Mouse (Mus musculus): ENCODE measurements around the gene Pip4p1. TPM values are rescaled to one million over a fixed set of nuclear protein-coding genes. Genes with fewer than 3 reads are reported as not detected.

The Pip4p1 gene
- polyA plus RNA-seq, 1 experiment from 2014 or later, result 24.9 TPM

DNA sequence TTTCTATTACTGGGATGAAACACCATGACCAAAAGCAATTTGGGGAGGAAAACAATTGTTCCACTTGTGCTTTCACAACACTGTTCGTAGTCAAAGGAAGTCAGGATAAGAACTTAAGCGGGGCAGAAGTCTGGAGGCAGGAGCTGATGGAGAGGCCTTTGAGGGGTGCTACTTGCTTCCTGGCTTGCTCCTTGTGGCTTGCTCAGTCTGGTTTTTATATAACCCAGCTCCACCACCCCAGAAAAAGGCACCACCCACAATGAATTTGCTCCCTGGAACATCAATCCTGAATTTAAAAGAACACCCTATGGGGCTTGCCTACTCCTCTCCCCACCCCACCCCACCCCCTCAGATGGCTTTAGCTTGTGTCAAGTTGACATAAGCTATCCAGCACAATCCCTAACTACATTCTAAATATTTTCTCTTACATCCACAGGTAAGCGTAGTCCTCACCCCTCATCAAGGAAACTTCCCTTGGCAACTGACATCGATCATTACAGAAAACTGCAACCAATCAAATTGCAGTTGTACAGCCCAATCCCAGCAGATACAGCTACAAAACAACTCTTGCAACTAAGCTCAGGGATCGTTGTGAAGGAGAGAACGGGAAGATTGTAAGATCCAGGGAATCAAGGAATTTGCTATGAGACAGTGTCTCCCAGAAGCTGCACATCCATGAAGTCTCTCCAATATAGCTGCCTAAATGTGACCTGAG, 54.3 kb downstream of the Pip4p1 start:
- Histone ChIP-seq H3K27ac (ENCODE audit: low read length) (no peak overlapping the region), H3K4me1 (ENCODE audit: control insufficient read depth, low read depth, low read length) (no peaks in the 10 kb centered on the region), H3K9me3 (replicated peaks; ENCODE audit: control insufficient read depth, low read length) (no peaks in the 10 kb centered on the region), H3K4me2 (ENCODE audit: low read depth, low read length) (no peak overlapping the region), H3K27me3 (ENCODE audit: control insufficient read depth, insufficient read depth, low read depth, low read length) (no peaks in the 10 kb centered on the region), H3K4me3 (ENCODE audit: low read depth, low read length) (no peak overlapping the region), H3K9ac (ENCODE audit: low read depth, low read length) (no peak overlapping the region), H3K36me3 (ENCODE audit: control insufficient read depth, insufficient read depth) (no peaks in the 10 kb centered on the region)
- 64% methylated on average over 6 of the region's 6 CpGs for WGBS (ENCODE audit: insufficient replicate concordance)
- ATAC-seq (ENCODE audit: low read depth), result no peak

Other genes starting within 250 kb of the Pip4p1 start
- gene Olfr747, start 237.7 kb downstream of the Pip4p1 start, polyA plus RNA-seq (2015; fragmentation: Nextera tagmentation; extraction: Ambion mirVana), result not detected in 2 replicates
- not detected in 2 replicates for gene Olfr748, start 223.5 kb downstream of the Pip4p1 start, polyA plus RNA-seq (2015; fragmentation: Nextera tagmentation; extraction: Ambion mirVana)
- not detected in 2 replicates for gene Olfr749, start 185.8 kb downstream of the Pip4p1 start, polyA plus RNA-seq (2015; fragmentation: Nextera tagmentation; extraction: Ambion mirVana)
- gene Ttc5, start 145.3 kb downstream of the Pip4p1 start, polyA plus RNA-seq (2015; fragmentation: Nextera tagmentation; extraction: Ambion mirVana), result 14.6 TPM in 2 replicates
- not detected in 2 replicates for gene Ccnb1ip1, start 123.1 kb downstream of the Pip4p1 start, polyA plus RNA-seq (2015; fragmentation: Nextera tagmentation; extraction: Ambion mirVana)
- 28.9 and 31.0 TPM in 2 replicates for gene Parp2, start 123.0 kb downstream of the Pip4p1 start, polyA plus RNA-seq (2015; fragmentation: Nextera tagmentation; extraction: Ambion mirVana)
- 3.2 and 3.7 TPM in 2 replicates for gene Tep1, start 60.3 kb downstream of the Pip4p1 start, polyA plus RNA-seq (2015; fragmentation: Nextera tagmentation; extraction: Ambion mirVana)
- gene Klhl33, start 33.3 kb downstream of the Pip4p1 start, polyA plus RNA-seq (2015; fragmentation: Nextera tagmentation; extraction: Ambion mirVana), result 0.08 and 0.11 TPM in 2 replicates
- gene Osgep, start 6.0 kb downstream of the Pip4p1 start, polyA plus RNA-seq (2015; fragmentation: Nextera tagmentation; extraction: Ambion mirVana), result 53.3 and 54.4 TPM in 2 replicates
- 61.8 and 61.9 TPM in 2 replicates for gene Apex1, start 5.9 kb downstream of the Pip4p1 start, polyA plus RNA-seq (2015; fragmentation: Nextera tagmentation; extraction: Ambion mirVana)
- 75.2 and 83.1 TPM in 2 replicates for gene Pnp, start 226 bp upstream of the Pip4p1 start, polyA plus RNA-seq (2015; fragmentation: Nextera tagmentation; extraction: Ambion mirVana)
- not detected in 2 replicates for gene Gm49342, start 13.7 kb upstream of the Pip4p1 start, polyA plus RNA-seq (2015; fragmentation: Nextera tagmentation; extraction: Ambion mirVana)
- gene Pnp2, start 25.1 kb upstream of the Pip4p1 start, polyA plus RNA-seq (2015; fragmentation: Nextera tagmentation; extraction: Ambion mirVana), result 10.6 and 11.0 TPM in 2 replicates
- gene Rnase10, start 76.9 kb upstream of the Pip4p1 start, polyA plus RNA-seq (2015; fragmentation: Nextera tagmentation; extraction: Ambion mirVana), result 0.09 TPM in 1 of 2 replicates, not detected in the other
- not detected in 2 replicates for gene Rnase9, start 111.0 kb upstream of the Pip4p1 start, polyA plus RNA-seq (2015; fragmentation: Nextera tagmentation; extraction: Ambion mirVana)
- gene Rnase11, start 119.3 kb upstream of the Pip4p1 start, polyA plus RNA-seq (2015; fragmentation: Nextera tagmentation; extraction: Ambion mirVana), result not detected in 2 replicates
- 1.7 and 2.0 TPM in 2 replicates for gene Rnase12, start 126.8 kb upstream of the Pip4p1 start, polyA plus RNA-seq (2015; fragmentation: Nextera tagmentation; extraction: Ambion mirVana)
- not detected in 2 replicates for gene Olfr750, start 143.6 kb upstream of the Pip4p1 start, polyA plus RNA-seq (2015; fragmentation: Nextera tagmentation; extraction: Ambion mirVana)
- gene Rnase4, start 160.2 kb upstream of the Pip4p1 start, polyA plus RNA-seq (2015; fragmentation: Nextera tagmentation; extraction: Ambion mirVana), result 19.7 and 23.1 TPM in 2 replicates
- gene Ang, start 160.3 kb upstream of the Pip4p1 start, polyA plus RNA-seq (2015; fragmentation: Nextera tagmentation; extraction: Ambion mirVana), result 6.7 and 8.4 TPM in 2 replicates
- not detected in 2 replicates for gene Eddm3b, start 183.6 kb upstream of the Pip4p1 start, polyA plus RNA-seq (2015; fragmentation: Nextera tagmentation; extraction: Ambion mirVana)
- gene Rnase6, start 193.1 kb upstream of the Pip4p1 start, polyA plus RNA-seq (2015; fragmentation: Nextera tagmentation; extraction: Ambion mirVana), result 2.7 and 3.2 TPM in 2 replicates
- gene Rnase1, start 215.9 kb upstream of the Pip4p1 start, polyA plus RNA-seq (2015; fragmentation: Nextera tagmentation; extraction: Ambion mirVana), result 0.27 and 2.1 TPM in 2 replicates
- gene Rnase2b, start 231.4 kb upstream of the Pip4p1 start, polyA plus RNA-seq (2015; fragmentation: Nextera tagmentation; extraction: Ambion mirVana), result not detected in 2 replicates